Mouse (Mus musculus) lung, postnatal 0 days (tissue): ENCODE data around the gene Tmprss9.

ENCODE experiments used
- CTCF ChIP-seq: IDR thresholded peaks from 2 replicates; pipeline ENCODE4 v1.5.1; 2016; ENCODE audit warnings: antibody characterized with exemption, mild to moderate bottlenecking
- EP300 ChIP-seq: IDR thresholded peaks from 2 replicates; pipeline ENCODE4 v1.6.1; 2016; ENCODE audit warnings: antibody characterized with exemption, mild to moderate bottlenecking, control low read depth

- TF ChIP-seq CTCF (no peak), EP300 (no peak)
Observed at GRCm38 (mm10) chr10:80822528-80822927, 49.1 kb upstream of the Tmprss9 start.
